Mouse (Mus musculus): ENCODE measurements around the gene Ppil3. TPM values are rescaled to one million over a fixed set of nuclear protein-coding genes. Genes with fewer than 3 reads are reported as not detected.

The Ppil3 gene
- polyA plus RNA-seq (2021) = 56.3 TPM

DNA sequence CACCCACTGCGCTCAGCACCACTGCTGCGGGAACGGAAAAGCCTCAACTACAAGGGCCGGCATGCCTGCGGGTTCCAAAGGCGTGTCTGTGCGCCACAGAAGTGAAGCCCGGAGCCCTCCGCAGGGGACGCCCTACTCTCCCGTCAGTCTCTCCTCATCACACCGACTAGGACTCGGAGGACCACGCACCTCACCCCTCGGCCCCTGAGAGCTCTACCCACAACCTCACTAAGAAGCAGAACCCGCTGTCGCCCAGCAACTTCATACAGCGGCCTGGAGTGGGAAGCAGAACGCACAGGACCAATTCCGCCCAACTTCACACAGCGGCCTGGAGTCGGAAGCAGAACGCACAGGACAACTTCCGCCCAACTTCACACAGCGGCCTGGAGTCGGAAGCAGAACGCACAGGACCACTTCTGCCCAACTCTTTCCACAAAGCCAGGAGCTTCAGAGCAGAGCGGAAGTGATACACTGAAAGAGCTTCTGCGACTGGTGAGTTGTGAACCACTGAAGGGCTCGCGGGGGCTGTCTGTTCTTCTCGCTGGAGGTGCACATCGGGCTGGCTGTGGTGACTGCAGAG is at the start of gene Ppil3, which contains the start of gene Nif3l1:
Ppil3 (minus strand) TSS at position 344 of the 580 bp plus-strand sequence.
Nif3l1 (plus strand) TSS at position 9 of the 580 bp plus-strand sequence.
- TF ChIP-seq CTCF (IDR thresholded peaks at IDR 0.05) = no peak
- in situ Hi-C loops (cut with MboI; ENCODE audit: low pct_unique_long_range_greater_than_20kb) = no loop called here
- peak; percentile 92 for ATAC-seq
- CTCF ChIA-PET = interaction anchor here (0.9 to 2.4 kb wide), 2 partner anchors 15 to 18 kb away, joined by 3 to 7 read pairs; no protein-coding TSS in a partner anchor
- H3K27me3 ChIP-seq = no peaks in the 10 kb centered on the region
- POLR2A ChIA-PET = interaction anchor here (0.7 to 2.2 kb wide), 6 partner anchors 9 to 487 kb away, joined by 3 to 5 read pairs (median 4); partner anchors contain the start of gene Clk1
- no peak for DNase-seq (ENCODE audit: low read depth, low spot score)

- ChIA-PET POLR2A (no interaction called here), CTCF (no interaction called here)
- no peaks in the 10 kb centered on the region for H3K27me3 ChIP-seq
- no peak for ATAC-seq
- in situ Hi-C loops (cut with MboI; ENCODE audit: low pct_unique_long_range_greater_than_20kb) = no loop called here
- TF ChIP-seq CTCF (IDR thresholded peaks at IDR 0.05) = no peak
- DNase-seq (ENCODE audit: low read depth, low spot score) = no peak
Observed at GRCm38 (mm10) chr1:58482647-58483046, 37.4 kb upstream of the Ppil3 start.

DNA sequence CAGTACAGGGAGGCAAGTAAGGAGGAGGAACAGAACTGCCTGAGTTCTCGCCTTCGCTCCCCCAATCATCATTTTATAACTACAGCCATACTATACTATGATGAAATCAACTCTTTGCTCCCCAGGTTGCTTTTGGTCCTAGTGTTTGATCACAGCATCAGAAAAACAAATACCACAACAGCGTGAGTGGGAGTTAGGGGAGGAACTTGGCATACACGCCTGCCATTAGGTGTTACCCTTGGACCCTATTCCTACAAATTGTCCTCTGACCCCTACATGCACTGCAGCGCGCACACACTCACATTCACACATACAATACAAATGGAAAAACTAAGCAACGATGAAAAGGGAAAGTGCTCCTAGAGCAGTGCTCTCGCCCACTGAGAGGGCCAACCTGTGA is 30.4 kb upstream of the Ppil3 start:
- in situ Hi-C loops (cut with MboI; ENCODE audit: low pct_unique_long_range_greater_than_20kb) = no loop called here
- POLR2A ChIA-PET = no interaction called here
- DNase-seq (ENCODE audit: low read depth, low spot score) = no peak
- no peak for ATAC-seq
- no peaks in the 10 kb centered on the region for H3K27me3 ChIP-seq
- CTCF ChIA-PET = no interaction called here
- TF ChIP-seq CTCF (IDR thresholded peaks at IDR 0.05) = no peak

DNA sequence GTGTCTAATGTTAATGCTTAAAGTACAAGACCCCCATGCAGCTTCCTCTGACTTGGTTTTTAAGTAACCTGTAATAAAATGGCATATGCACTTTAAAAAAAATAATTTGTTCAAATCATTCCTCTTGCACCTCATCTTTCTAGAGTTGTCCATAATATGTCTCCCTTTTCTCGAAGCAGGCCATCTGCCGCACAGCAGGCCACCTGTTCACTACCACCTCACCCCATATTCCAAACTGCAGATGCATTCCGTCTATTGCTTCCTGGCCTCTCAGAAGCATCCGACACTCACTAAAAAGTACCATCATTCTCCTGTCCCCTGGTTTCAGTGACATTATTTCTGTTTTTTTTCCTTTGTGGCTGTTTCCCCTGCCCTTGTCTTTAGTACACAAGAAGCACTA is 20.3 kb upstream of the Ppil3 start:
- ChIA-PET POLR2A (no interaction called here), CTCF (no interaction called here)
- ATAC-seq = no peak
- no peak for TF ChIP-seq CTCF (IDR thresholded peaks at IDR 0.05)
- in situ Hi-C loops (cut with MboI; ENCODE audit: low pct_unique_long_range_greater_than_20kb) = no loop called here
- DNase-seq (ENCODE audit: low read depth, low spot score) = no peak
- no peaks in the 10 kb centered on the region for H3K27me3 ChIP-seq

- in situ Hi-C loops (cut with MboI; ENCODE audit: low pct_unique_long_range_greater_than_20kb) = no loop called here
- no peak for TF ChIP-seq CTCF (IDR thresholded peaks at IDR 0.05)
- DNase-seq (ENCODE audit: low read depth, low spot score) (no peak), ATAC-seq (no peak)
- ChIA-PET CTCF (no interaction called here), POLR2A (interaction anchor here (1.1 kb wide), 1 partner anchor 10 kb away, joined by 3 read pairs; no protein-coding TSS in a partner anchor)
- no peaks in the 10 kb centered on the region for H3K27me3 ChIP-seq
Observed at GRCm38 (mm10) chr1:58465042-58465441, 19.8 kb upstream of the Ppil3 start.

DNA sequence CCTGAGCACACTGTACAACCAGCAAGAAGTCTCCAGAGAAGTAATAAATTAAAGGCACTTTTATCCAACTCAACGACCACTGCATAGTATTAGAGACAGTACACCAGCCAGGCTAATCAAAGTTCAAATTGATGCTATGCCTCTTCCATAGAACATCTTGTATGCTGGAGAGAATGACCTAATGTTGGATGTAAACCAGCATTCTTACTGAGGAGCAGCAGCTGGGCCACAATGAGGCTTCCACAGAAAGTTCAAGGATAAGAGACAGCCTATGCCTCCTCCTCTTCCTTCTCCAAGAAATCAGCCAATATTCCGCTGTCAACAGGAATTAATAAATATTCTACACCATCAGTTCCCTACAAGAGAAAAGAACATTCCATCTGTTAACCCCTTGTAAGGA is 18.6 kb upstream of the Ppil3 start:
- TF ChIP-seq CTCF (IDR thresholded peaks at IDR 0.05) = no peak
- no peaks in the 10 kb centered on the region for H3K27me3 ChIP-seq
- ChIA-PET POLR2A (no interaction called here), CTCF (no interaction called here)
- ATAC-seq = no peak
- no peak for DNase-seq (ENCODE audit: low read depth, low spot score)
- in situ Hi-C loops (cut with MboI; ENCODE audit: low pct_unique_long_range_greater_than_20kb) = no loop called here

GRCm38 (mm10) chr1:58460566-58460965 is 15.3 kb upstream of the Ppil3 start:
- DNase-seq (ENCODE audit: low read depth, low spot score) = no peak
- ATAC-seq = no peak
- POLR2A ChIA-PET = no interaction called here
- in situ Hi-C loops (cut with MboI; ENCODE audit: low pct_unique_long_range_greater_than_20kb) = no loop called here
- CTCF ChIA-PET = no interaction called here
- no peaks in the 10 kb centered on the region for H3K27me3 ChIP-seq
- TF ChIP-seq CTCF (IDR thresholded peaks at IDR 0.05) = no peak

GRCm38 (mm10) chr1:58458867-58459266 is 13.6 kb upstream of the Ppil3 start:
- ChIA-PET CTCF (no interaction called here), POLR2A (interaction anchor here (1.4 kb wide), 1 partner anchor 13 kb away, joined by 4 read pairs; no protein-coding TSS in a partner anchor)
- H3K27me3 ChIP-seq = no peaks in the 10 kb centered on the region
- ATAC-seq = no peak
- DNase-seq (ENCODE audit: low read depth, low spot score) = no peak
- TF ChIP-seq CTCF (IDR thresholded peaks at IDR 0.05) = no peak
- in situ Hi-C loops (cut with MboI; ENCODE audit: low pct_unique_long_range_greater_than_20kb) = no loop called here

DNA sequence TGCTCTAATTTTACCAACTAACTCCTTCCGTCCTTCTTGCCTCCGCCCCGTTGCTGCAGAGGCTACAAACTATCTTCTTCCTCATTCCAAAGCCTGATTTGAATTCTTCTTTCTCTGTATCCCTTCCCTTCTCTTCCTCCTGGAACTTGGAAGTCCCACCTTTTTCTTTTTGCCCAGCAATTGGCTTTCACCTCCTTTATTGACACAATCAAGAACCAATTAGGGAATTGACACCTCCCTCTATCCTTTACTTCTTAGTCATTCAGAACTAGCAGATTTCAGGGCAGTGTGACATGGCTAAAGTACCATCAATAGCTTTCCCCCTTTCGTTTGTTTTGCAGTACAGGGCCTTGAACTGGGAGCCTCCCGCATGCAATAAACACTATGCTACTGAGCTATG is 12.9 kb upstream of the Ppil3 start:
- in situ Hi-C loops (cut with MboI; ENCODE audit: low pct_unique_long_range_greater_than_20kb) = no loop called here
- ChIA-PET POLR2A (interaction anchor here (1.4 kb wide), 1 partner anchor 12 kb away, joined by 4 read pairs; no protein-coding TSS in a partner anchor), CTCF (no interaction called here)
- no peaks in the 10 kb centered on the region for H3K27me3 ChIP-seq
- no peak for TF ChIP-seq CTCF (IDR thresholded peaks at IDR 0.05)
- no peak for DNase-seq (ENCODE audit: low read depth, low spot score)
- no peak for ATAC-seq

DNA sequence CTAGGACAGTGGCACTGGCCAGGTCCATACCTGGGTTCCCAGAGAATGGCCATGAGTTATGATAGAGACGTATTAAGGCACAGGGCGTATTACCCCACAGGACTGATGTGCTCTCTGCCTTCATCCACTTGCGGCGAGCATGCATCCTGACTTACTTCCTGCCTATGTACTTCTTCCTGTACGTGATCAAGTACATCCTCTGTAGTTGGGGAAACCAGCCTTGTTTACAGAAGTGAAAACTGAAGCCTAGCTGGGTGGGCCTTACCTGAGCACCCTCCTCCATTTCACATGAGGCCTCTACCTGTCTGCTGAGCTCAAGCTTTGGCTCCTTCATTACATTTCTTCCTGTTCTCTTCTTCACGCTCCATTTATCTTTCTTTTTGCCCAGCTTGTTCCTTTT is 9.0 kb upstream of the Ppil3 start:
- H3K27me3 ChIP-seq = no peaks in the 10 kb centered on the region
- no peak for DNase-seq (ENCODE audit: low read depth, low spot score)
- ChIA-PET POLR2A (interaction anchor here (1.0 to 1.4 kb wide), 3 partner anchors 8 to 10 kb away, joined by 3 read pairs; partner anchors contain the start of genes Nif3l1 and Ppil3), CTCF (interaction anchor here (0.9 kb wide), 1 partner anchor 17 kb away, joined by 3 read pairs; no protein-coding TSS in a partner anchor)
- ATAC-seq = no peak
- no peak for TF ChIP-seq CTCF (IDR thresholded peaks at IDR 0.05)
- in situ Hi-C loops (cut with MboI; ENCODE audit: low pct_unique_long_range_greater_than_20kb) = no loop called here

GRCm38 (mm10) chr1:58448396-58448795 is 3.1 kb upstream of the Ppil3 start:
- in situ Hi-C loops (cut with MboI; ENCODE audit: low pct_unique_long_range_greater_than_20kb) = no loop called here
- ChIA-PET CTCF (no interaction called here), POLR2A (no interaction called here)
- peak; percentile 49 for TF ChIP-seq CTCF (IDR thresholded peaks at IDR 0.05)
- H3K27me3 ChIP-seq = no peaks in the 10 kb centered on the region
- DNase-seq (ENCODE audit: low read depth, low spot score) = no peak
- no peak for ATAC-seq

- no peaks in the 10 kb centered on the region for H3K27me3 ChIP-seq
- CTCF ChIA-PET = no interaction called here
- no peak for TF ChIP-seq CTCF (IDR thresholded peaks at IDR 0.05)
- in situ Hi-C loops (cut with MboI; ENCODE audit: low pct_unique_long_range_greater_than_20kb) = no loop called here
- ATAC-seq (no peak), DNase-seq (ENCODE audit: low read depth, low spot score) (no peak)
- POLR2A ChIA-PET = no interaction called here
Observed at GRCm38 (mm10) chr1:58447766-58448165, 2.5 kb upstream of the Ppil3 start.

All from Patski (cell line).